15 mouse cellular contexts compared by ENCODE assay signal in genomic region chr4:62609333-62609732, GRCm38 (mm10).
"Had no signal": no experiment of that assay in that cellular context is flagged by ENCODE, and none has a peak within 500 bp of the region (broad histone marks: within the 10 kb centered on the region; RNA-seq: fewer than 3 reads in every experiment).

No protein-coding gene starts in this region.

- H3K27me3 ChIP-seq: limb, embryonic 15.5 days; liver, embryonic 12.5 days; neural tube, embryonic 15.5 days had no signal

- H3K4me1 ChIP-seq: liver, embryonic 12.5 days had no signal

- H3K4me2 ChIP-seq: limb, embryonic 15.5 days; liver, embryonic 12.5 days; lung, embryonic 14.5 days; neural tube, embryonic 15.5 days had no signal

- H3K36me3 ChIP-seq: limb, embryonic 15.5 days; liver, embryonic 12.5 days; midbrain, embryonic 10.5 days; neural tube, embryonic 15.5 days had no signal

- DNase-seq: kidney, postnatal 36 days; layer of hippocampus, adult 9-11 months; layer of hippocampus, postnatal 36 days; lung, embryonic 14.5 days; lung, postnatal 10 days; lung, postnatal 4 days; midbrain, embryonic 14.5 days; right cerebral cortex, adult 18-20 months; thymus, adult 18-20 months; thymus, postnatal 14 days had no signal

- ATAC-seq: liver, embryonic 12.5 days had no signal

- H3K27ac ChIP-seq: limb, embryonic 15.5 days; liver, embryonic 12.5 days; neural tube, embryonic 15.5 days had no signal

- H3K9me3 ChIP-seq: limb, embryonic 15.5 days; liver, embryonic 12.5 days; midbrain, embryonic 10.5 days; neural tube, embryonic 15.5 days had no signal

- H3K4me3 ChIP-seq: limb, embryonic 15.5 days; liver, embryonic 12.5 days; midbrain, embryonic 10.5 days; myocyte; neural tube, embryonic 15.5 days had no signal

- H3K9ac ChIP-seq: limb, embryonic 15.5 days; liver, embryonic 12.5 days; lung, embryonic 14.5 days; neural tube, embryonic 15.5 days had no signal
